Comparison of ENCODE assay signal across 15 mouse cellular contexts in the genomic region with DNA sequence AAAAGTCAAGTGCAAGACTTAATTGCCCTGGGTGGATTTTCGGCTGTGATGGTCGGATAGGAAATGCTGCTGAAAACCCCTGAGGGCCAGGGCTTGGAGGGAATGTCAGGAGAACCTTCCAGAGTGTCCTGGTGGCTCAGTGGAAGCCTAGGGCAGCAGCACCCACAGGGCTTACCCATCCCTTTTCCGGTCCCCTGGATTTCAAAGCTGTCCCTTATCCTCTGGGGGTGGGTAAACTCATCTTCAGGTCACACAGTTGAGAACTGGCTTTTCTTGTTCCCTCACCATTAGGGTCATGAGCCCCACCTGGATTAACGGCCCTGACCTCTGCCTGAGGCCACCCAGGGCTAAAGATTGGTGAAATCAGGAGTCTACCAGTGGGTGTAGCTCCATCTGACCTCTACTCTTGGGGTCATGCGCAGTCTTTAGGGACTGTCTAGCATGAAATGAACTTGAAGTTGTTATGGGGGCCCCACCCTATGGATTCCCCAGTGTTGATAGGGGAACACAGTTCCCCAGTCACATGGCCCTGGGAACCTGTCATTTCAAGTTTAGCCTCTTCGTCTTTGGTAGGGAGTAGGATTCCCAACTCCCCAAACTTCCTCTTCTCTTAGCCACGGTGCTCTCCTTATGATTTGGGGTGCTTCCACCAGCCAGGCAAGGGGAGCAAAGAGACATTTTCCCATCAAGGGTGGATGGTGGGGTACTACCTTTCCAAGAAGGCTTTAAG. TPM values are rescaled to one million over a fixed set of nuclear protein-coding genes. Genes with fewer than 3 reads are reported as not detected.
DNase-seq lines count a peak whose midpoint lies in the region; ATAC-seq and TF ChIP-seq lines count a peak whose summit lies in the region.
"Had no signal": no experiment of that assay in that cellular context is flagged by ENCODE, and none has a peak within 500 bp of the region (broad histone marks: within the 10 kb centered on the region; RNA-seq: fewer than 3 reads in every experiment).

No protein-coding gene starts in this region.

- no peak for TF ChIP-seq EP300 in lung, postnatal 0 days (IDR thresholded peaks at IDR 0.05)
- 0 out of 2 replicates have a peak, but pooled peaks have one; percentile 29 for TF ChIP-seq EP300 in CH12.LX (IDR thresholded peaks at IDR 0.05; ENCODE audit: low read length)

- H3K79me2 ChIP-seq in CH12.LX (replicated peaks; ENCODE audit: control insufficient read depth, extremely low read depth, insufficient read depth, poor library complexity, severe bottlenecking): peaks cover 52% of the 10 kb centered on the region

- TF ChIP-seq POLR2A in CH12.LX (IDR thresholded peaks at IDR 0.05; ENCODE audit: low read depth, low read length): no peak

- peaks cover 46% of the 10 kb centered on the region for H3K4me1 ChIP-seq in heart, embryonic 15.5 days (replicated peaks)
- peaks cover 60% of the 10 kb centered on the region for H3K4me1 ChIP-seq in heart, embryonic 10.5 days
- H3K4me1 ChIP-seq in lung, postnatal 0 days (ENCODE audit: insufficient read depth, low read depth, low read length): 0 out of 2 replicates have a peak, but pooled peaks cover 2% of the 10 kb centered on the region
- peaks cover 26 to 87% of the 10 kb centered on the region in 2 experiments for H3K4me1 ChIP-seq in CH12.LX (ENCODE audit: control insufficient read depth in 1 of 2, insufficient read depth in 2 of 2)

- H3K27me3 ChIP-seq in heart, embryonic 15.5 days: peaks cover 31% of the 10 kb centered on the region
- H3K27me3 ChIP-seq in heart, embryonic 10.5 days (ENCODE audit: insufficient read depth, poor library complexity, severe bottlenecking): peaks cover 76% of the 10 kb centered on the region
- H3K27me3 ChIP-seq in lung, postnatal 0 days (replicated peaks; ENCODE audit: insufficient read depth, low read length): peaks cover 19% of the 10 kb centered on the region
- H3K27me3 ChIP-seq in CH12.LX (replicated peaks): no peaks in the 10 kb centered on the region
- H3K27me3 ChIP-seq: Patski had no signal

- no peaks in the 10 kb centered on the region for H3K9me3 ChIP-seq in heart, embryonic 15.5 days (replicated peaks)
- no peaks in the 10 kb centered on the region for H3K9me3 ChIP-seq in heart, embryonic 10.5 days
- no peaks in the 10 kb centered on the region for H3K9me3 ChIP-seq in lung, postnatal 0 days (ENCODE audit: low read length)
- H3K9me3 ChIP-seq in CH12.LX (replicated peaks; ENCODE audit: low read length): no peaks in the 10 kb centered on the region

- in situ Hi-C loops in CH12.LX (cut with MboI; ENCODE audit: low pct_ligation_motif_present, low pct_unique_long_range_greater_than_20kb, low sequenced_read_pairs): loop anchor here (5.0 to 25.0 kb wide), 3 partner anchors 99 to 389 kb away; no protein-coding TSS in a partner anchor

- dilution Hi-C loops in CH12.LX (cut with MboI; ENCODE audit: extremely low pct_ligation_motif_present, extremely low pct_unique_long_range_greater_than_20kb, low sequenced_read_pairs): no loop called here

- no peak for DNase-seq in heart, embryonic 10.5 days (ENCODE audit: low spot score)
- DNase-seq in lung, postnatal 0 days (ENCODE audit: low spot score): no peak
- DNase-seq in lung, postnatal 25 days (ENCODE audit: low spot score): no peak
- no peak for DNase-seq in CH12.LX (ENCODE audit: extremely low read depth)
- peak; percentile 49 for DNase-seq in induced T-regulatory cell, adult 2 months (ENCODE audit: low read depth)
- DNase-seq in embryo, embryonic 11 days: no peak
- DNase-seq in layer of hippocampus, adult 11-12 months (ENCODE audit: low spot score): no peak
- DNase-seq: adrenal gland, adult 2 months; heart, postnatal 36 days; left cerebral cortex, postnatal 4 days; retina, postnatal 1 day had no signal

- WGBS in heart, embryonic 15.5 days: 84% methylated on average over 7 of the region's 7 CpGs
- 88% methylated on average over 7 of the region's 7 CpGs for WGBS in heart, embryonic 10.5 days
- WGBS in lung, postnatal 0 days: 73% methylated on average over 7 of the region's 7 CpGs

- TF ChIP-seq RAD21 in CH12.LX (IDR thresholded peaks at IDR 0.05; ENCODE audit: low read depth, low read length): no peak

- peak overlapping the region; percentile 96; the same call in 1 of the 2 replicates for H3K4me2 ChIP-seq in heart, embryonic 15.5 days
- peak overlapping the region; percentile 14; the same call in 1 of the 2 replicates for H3K4me2 ChIP-seq in lung, postnatal 0 days (replicated peaks; ENCODE audit: low read depth, low read length)
- peak overlapping the region; percentile 93 for H3K4me2 ChIP-seq in CH12.LX (ENCODE audit: insufficient read depth, low read depth, poor library complexity, severe bottlenecking)

- TF ChIP-seq CTCF in lung, postnatal 0 days (IDR thresholded peaks at IDR 0.05): no peak
- TF ChIP-seq CTCF in CH12.LX (conservative IDR thresholded peaks at IDR 0.05 in 1 of 2, IDR thresholded peaks at IDR 0.05 in 1 of 2; ENCODE audit: low read depth in 2 of 2, low read length in 2 of 2): no peak

- H3K9ac ChIP-seq in heart, embryonic 15.5 days: no peak overlapping the region
- H3K9ac ChIP-seq in lung, postnatal 0 days (replicated peaks; ENCODE audit: low read depth): no peak overlapping the region
- H3K9ac ChIP-seq in CH12.LX (ENCODE audit: insufficient read depth, low read depth): peak overlapping the region; percentile 58

- no peak overlapping the region for H3K27ac ChIP-seq in heart, embryonic 15.5 days
- H3K27ac ChIP-seq in heart, embryonic 10.5 days: no peak overlapping the region
- no peak overlapping the region for H3K27ac ChIP-seq in lung, postnatal 0 days (ENCODE audit: low read length)
- H3K27ac ChIP-seq in CH12.LX (ENCODE audit: insufficient read depth, low read depth): peak overlapping the region; percentile 99

- H3K36me3 ChIP-seq in heart, embryonic 15.5 days: no peaks in the 10 kb centered on the region
- H3K36me3 ChIP-seq in heart, embryonic 10.5 days: no peaks in the 10 kb centered on the region
- no peaks in the 10 kb centered on the region for H3K36me3 ChIP-seq in lung, postnatal 0 days (ENCODE audit: insufficient read depth, low read length)
- H3K36me3 ChIP-seq in CH12.LX (replicated peaks in 1 of 2; ENCODE audit: control insufficient read depth in 1 of 2, insufficient read depth in 1 of 2, low read length in 1 of 2): no peaks in the 10 kb centered on the region

- H3K4me3 ChIP-seq in heart, embryonic 15.5 days: no peak overlapping the region
- H3K4me3 ChIP-seq in heart, embryonic 10.5 days: no peak overlapping the region
- H3K4me3 ChIP-seq in lung, postnatal 0 days (ENCODE audit: low read depth, low read length): no peak overlapping the region; the same call in 1 of the 2 replicates
- peak overlapping the region; percentile 69 to 79 (median 78) for H3K4me3 ChIP-seq in CH12.LX (replicated peaks in 1 of 3; ENCODE audit: low read depth in 2 of 3, low read length in 2 of 3, poor library complexity in 1 of 3)

- no peak for ATAC-seq in heart, embryonic 15.5 days (replicated peaks; ENCODE audit: insufficient number of reproducible peaks, insufficient read depth, low FRiP score, low read depth)
- ATAC-seq in lung, postnatal 0 days: no peak
- ATAC-seq: Patski had no signal

TF ChIP-seq in CH12.LX, 34 proteins besides CTCF, POLR2A, EP300 and RAD21 (continues in another document):
- TF ChIP-seq USF2 (conservative IDR thresholded peaks at IDR 0.05; ENCODE audit: low read depth, low read length): no peak
- 0 out of 2 replicates have a peak, but pooled peaks have one; percentile 38 for TF ChIP-seq NRF1 (IDR thresholded peaks at IDR 0.05; ENCODE audit: low read depth, low read length)
- TF ChIP-seq MAX (IDR thresholded peaks at IDR 0.05; ENCODE audit: low read length): peak; percentile 65; the same call in 1 of the 2 replicates
- TF ChIP-seq TCF12 (IDR thresholded peaks at IDR 0.05; ENCODE audit: low read depth, low read length): no peak

RNA-seq across cellular contexts. Expression of gene Fmnl1, which starts 2.3 kb away (rescaled TPM):
- 1.5 and 4.6 TPM in 2 replicates for polyA plus RNA-seq in heart, embryonic 15.5 days (2015; fragmentation: Nextera tagmentation; extraction: Ambion mirVana)
- 0.92 and 1.2 TPM in 2 replicates for polyA plus RNA-seq in heart, embryonic 10.5 days (2016; fragmentation: Nextera tagmentation; extraction: Ambion mirVana)
- polyA plus RNA-seq in lung, postnatal 0 days (2015; fragmentation: Nextera tagmentation; extraction: Ambion mirVana): 4.1 and 4.9 TPM in 2 replicates
- total RNA-seq in CH12.LX (2012; rRNA removed) (35.0 and 36.5 TPM in 2 replicates), CH12.LX (2014; rRNA removed) (5.6 and 6.9 TPM in 2 replicates)
- 104 and 118 TPM in 2 replicates for polyA plus RNA-seq in CH12.LX (2012; ENCODE audit: insufficient read length, low read depth)

RNA-seq across cellular contexts. Expression of gene 1700023F06Rik, which starts 35.2 kb away (rescaled TPM):
- 0.18 and 0.37 TPM in 2 replicates for polyA plus RNA-seq in heart, embryonic 15.5 days (2015; fragmentation: Nextera tagmentation; extraction: Ambion mirVana)
- polyA plus RNA-seq in heart, embryonic 10.5 days (2016; fragmentation: Nextera tagmentation; extraction: Ambion mirVana): 0.35 TPM in 1 of 2 replicates, not detected in the other
- 0.38 and 0.44 TPM in 2 replicates for polyA plus RNA-seq in lung, postnatal 0 days (2015; fragmentation: Nextera tagmentation; extraction: Ambion mirVana)
- total RNA-seq in CH12.LX (2012; rRNA removed) (not detected in 2 replicates), CH12.LX (2014; rRNA removed) (not detected in 2 replicates)
- polyA plus RNA-seq in CH12.LX (2012; ENCODE audit: insufficient read length, low read depth): not detected in 2 replicates
- total RNA-seq: gastrocnemius, adult 18-20 months; heart, postnatal 36 days had no signal
- polyA plus RNA-seq: neural tube, embryonic 11.5 days had no signal

RNA-seq across cellular contexts. Expression of gene Hexim2, which starts 41.0 kb away (rescaled TPM):
- polyA plus RNA-seq in heart, embryonic 15.5 days (2015; fragmentation: Nextera tagmentation; extraction: Ambion mirVana): 5.5 and 6.4 TPM in 2 replicates
- polyA plus RNA-seq in heart, embryonic 10.5 days (2016; fragmentation: Nextera tagmentation; extraction: Ambion mirVana): 6.5 and 7.9 TPM in 2 replicates
- polyA plus RNA-seq in lung, postnatal 0 days (2015; fragmentation: Nextera tagmentation; extraction: Ambion mirVana): 6.2 and 7.1 TPM in 2 replicates
- total RNA-seq in CH12.LX (2012; rRNA removed): 31.4 and 33.3 TPM in 2 replicates
- 28.8 and 33.0 TPM in 2 replicates for total RNA-seq in CH12.LX (2014; rRNA removed)
- polyA plus RNA-seq in CH12.LX (2012; ENCODE audit: insufficient read length, low read depth): 27.0 and 31.6 TPM in 2 replicates

RNA-seq across cellular contexts. Expression of gene Spata32, which starts 45.0 kb away (rescaled TPM):
- polyA plus RNA-seq in heart, embryonic 15.5 days (2015; fragmentation: Nextera tagmentation; extraction: Ambion mirVana): not detected in 2 replicates
- not detected in 2 replicates for polyA plus RNA-seq in heart, embryonic 10.5 days (2016; fragmentation: Nextera tagmentation; extraction: Ambion mirVana)
- not detected in 2 replicates for polyA plus RNA-seq in lung, postnatal 0 days (2015; fragmentation: Nextera tagmentation; extraction: Ambion mirVana)
- total RNA-seq in CH12.LX (2012; rRNA removed): not detected in 2 replicates
- total RNA-seq in CH12.LX (2014; rRNA removed): not detected in 2 replicates
- polyA plus RNA-seq in CH12.LX (2012; ENCODE audit: insufficient read length, low read depth): not detected in 2 replicates
- total RNA-seq: adrenal gland, adult 2 months; gastrocnemius, adult 18-20 months; heart, postnatal 36 days had no signal
- polyA plus RNA-seq: adrenal gland, adult 2 months; neural tube, embryonic 11.5 days; Patski had no signal

RNA-seq across cellular contexts. Expression of gene Hexim1, which starts 57.2 kb away (rescaled TPM):
- 2.6 and 3.0 TPM in 2 replicates for polyA plus RNA-seq in heart, embryonic 15.5 days (2015; fragmentation: Nextera tagmentation; extraction: Ambion mirVana)
- 1.8 and 2.8 TPM in 2 replicates for polyA plus RNA-seq in heart, embryonic 10.5 days (2016; fragmentation: Nextera tagmentation; extraction: Ambion mirVana)
- polyA plus RNA-seq in lung, postnatal 0 days (2015; fragmentation: Nextera tagmentation; extraction: Ambion mirVana): 6.5 TPM in 2 replicates
- total RNA-seq in CH12.LX (2012; rRNA removed) (25.9 and 38.9 TPM in 2 replicates), CH12.LX (2014; rRNA removed) (16.4 and 20.2 TPM in 2 replicates)
- 50.4 and 51.8 TPM in 2 replicates for polyA plus RNA-seq in CH12.LX (2012; ENCODE audit: insufficient read length, low read depth)

Comparison
In these comparisons a context has a peak if more than half of its experiments do, and no peak if none do; other contexts are left out.
1. H3K4me2 ChIP-seq: peak in every context shown above with its lines; median percentile 96 in heart, embryonic 15.5 days; 93 in CH12.LX; 14 in lung, postnatal 0 days.
2. H3K4me3 ChIP-seq: peak in CH12.LX (3 of 3); none in heart, embryonic 15.5 days (single experiment), heart, embryonic 10.5 days (single experiment) and lung, postnatal 0 days (single experiment).
3. RNA of gene Fmnl1, which starts 2.3 kb away (polyA plus RNA-seq): 104 to 118 TPM in CH12.LX; 4.1 to 4.9 TPM in lung, postnatal 0 days, 1.5 to 4.6 TPM in heart, embryonic 15.5 days and 0.92 to 1.2 TPM in heart, embryonic 10.5 days; every median in the first group is over 10 times any median in the second.